Mouse (Mus musculus) limb, embryonic 10.5 days (tissue): ENCODE measurements at regions not wholly inside any gene's neighbourhood (a gene's known extent, or its start where the extent isn't known, plus 50 kb on each side); places are given as distances from the start of the nearest gene placed in this dataset.

Experiments
- DNase-seq: peaks from one replicate; pipeline ENCODE4 v3.0.0-alpha.2; 2017; ENCODE audit warnings: low spot score
- H3K27ac ChIP-seq: fragments of 300-500 bp; sonication (generic); 2 replicates; pipeline ENCODE4 v1.5.1; 2016; ENCODE audit warnings: mild to moderate bottlenecking
- H3K27me3 ChIP-seq: fragments of 300-500 bp; sonication (generic); 2 replicates; pipeline ENCODE4 v1.6.1; 2016; ENCODE audit warnings: low read depth, mild to moderate bottlenecking; ENCODE audit not compliant: poor library complexity, severe bottlenecking
- H3K36me3 ChIP-seq: fragments of 300-500 bp; sonication (generic); 2 replicates; pipeline ENCODE4 v1.6.1; 2016; ENCODE audit warnings: mild to moderate bottlenecking, moderate library complexity
- H3K4me1 ChIP-seq: fragments of 300-500 bp; sonication (generic); 2 replicates; pipeline ENCODE4 v1.6.1; 2016
- H3K4me3 ChIP-seq: fragments of 300-500 bp; sonication (generic); 2 replicates; pipeline ENCODE4 v1.5.1; 2016; ENCODE audit warnings: mild to moderate bottlenecking, moderate library complexity
- H3K9me3 ChIP-seq: fragments of 300-500 bp; sonication (generic); replicated peaks from 2 replicates; pipeline ENCODE4 v1.6.1; 2016; ENCODE audit warnings: mild to moderate bottlenecking
- WGBS: fragments of 180-500 bp; shearing (Covaris S2); methylation state at CpG from one replicate; pipeline ENCODE4 v1.1.7; 2016; 5-methylcytosine and 5-hydroxymethylcytosine counted together

DNA sequence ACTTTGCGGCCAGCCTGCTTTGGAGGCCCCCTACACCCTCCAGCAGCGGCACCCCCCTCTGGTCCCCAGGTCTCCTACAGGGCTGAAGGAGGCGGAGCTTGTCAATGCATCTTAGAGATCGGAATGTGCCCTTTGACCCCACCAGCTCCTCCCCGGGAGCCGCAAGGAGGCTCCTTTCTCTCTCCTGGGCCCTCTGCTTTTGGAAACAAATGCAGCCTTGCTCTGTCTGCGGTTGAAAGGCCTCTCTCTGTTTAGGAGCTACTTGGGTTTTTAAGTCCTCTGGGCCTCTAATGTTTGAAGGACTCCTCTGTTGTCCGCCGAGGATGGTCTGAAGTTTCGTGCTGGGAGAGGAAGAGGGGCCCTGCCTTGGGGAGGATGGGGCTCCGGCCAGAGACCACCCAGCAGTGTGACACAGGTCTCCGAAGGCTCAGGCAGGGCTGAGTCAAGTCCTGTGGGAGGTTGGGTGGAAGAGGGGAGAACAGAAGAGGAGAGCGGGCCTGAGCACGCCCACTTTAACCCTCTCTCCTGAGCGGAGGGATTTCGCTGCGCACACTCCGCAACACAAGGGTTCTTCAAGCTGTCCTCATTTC is 102.1 kb upstream of the Gm26897 start:
- DNase-seq: peak; percentile 64
- Histone ChIP-seq H3K9me3 (0 out of 2 replicates have a peak, but pooled peaks cover 1% of the 10 kb centered on the region), H3K27me3 (peaks cover 38% of the 10 kb centered on the region), H3K36me3 (peaks cover 3% of the 10 kb centered on the region; the same call in 1 of the 2 replicates), H3K27ac (peak overlapping the region; percentile 80), H3K4me3 (peak overlapping the region; percentile 20; the same call in 1 of the 2 replicates), H3K4me1 (peaks cover 24% of the 10 kb centered on the region)
- 12% methylated on average over 18 of the region's 18 CpGs for WGBS

DNA sequence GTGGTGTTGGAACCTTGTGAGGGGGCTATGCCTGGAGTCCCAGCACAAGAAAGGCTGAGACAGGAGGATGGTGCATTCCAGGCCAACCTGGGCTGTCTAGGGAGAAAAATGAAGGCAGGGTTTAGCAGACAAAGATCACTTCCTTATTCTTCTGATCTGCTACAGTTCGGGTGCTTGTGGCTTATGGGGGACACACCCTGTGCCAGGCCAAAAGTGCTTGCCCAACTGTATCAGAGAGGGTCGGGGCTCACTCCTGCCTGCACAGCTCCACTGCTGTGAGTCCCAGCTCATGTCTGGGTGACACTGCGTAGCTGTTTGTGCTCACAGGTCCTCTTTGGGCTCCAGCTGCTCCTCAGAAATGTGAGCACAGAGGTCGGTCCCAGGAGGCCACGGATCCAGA is 98.6 kb upstream of the Gm26897 start:
- Histone ChIP-seq H3K27me3 (peaks cover 50% of the 10 kb centered on the region), H3K9me3 (0 out of 2 replicates have a peak, but pooled peaks cover 1% of the 10 kb centered on the region), H3K27ac (peak overlapping the region; percentile 37), H3K4me3 (no peak overlapping the region), H3K4me1 (peaks cover 36% of the 10 kb centered on the region), H3K36me3 (peaks cover 3% of the 10 kb centered on the region; the same call in 1 of the 2 replicates)
- no peak for DNase-seq
- WGBS: 85% methylated on average over 5 of the region's 5 CpGs

DNA sequence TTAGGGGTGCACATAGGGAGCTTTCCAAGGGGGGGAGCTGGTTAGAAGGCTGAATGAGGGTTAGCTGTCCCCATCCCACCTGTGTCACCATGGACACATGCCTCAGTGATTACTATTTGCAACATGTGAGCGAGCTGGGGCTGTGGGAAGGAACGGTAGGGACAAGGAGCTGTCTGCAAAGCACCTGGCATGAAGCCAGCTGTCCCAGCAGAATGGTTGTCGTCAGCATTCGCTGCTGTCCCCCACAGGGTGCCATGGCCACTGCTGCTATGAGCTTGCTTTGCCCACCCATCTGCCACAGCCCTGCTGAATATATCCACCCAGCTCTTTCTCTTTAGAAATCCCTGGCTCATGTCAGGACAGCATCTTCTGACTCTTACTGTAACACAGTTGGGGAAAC is 96.8 kb upstream of the Gm26897 start:
- 78% methylated on average over 4 of the region's 4 CpGs for WGBS
- Histone ChIP-seq H3K27ac (no peak overlapping the region), H3K36me3 (peaks cover 3% of the 10 kb centered on the region; the same call in 1 of the 2 replicates), H3K4me1 (peaks cover 34% of the 10 kb centered on the region), H3K4me3 (no peak overlapping the region), H3K27me3 (peaks cover 61% of the 10 kb centered on the region), H3K9me3 (0 out of 2 replicates have a peak, but pooled peaks cover 1% of the 10 kb centered on the region)
- no peak for DNase-seq

DNA sequence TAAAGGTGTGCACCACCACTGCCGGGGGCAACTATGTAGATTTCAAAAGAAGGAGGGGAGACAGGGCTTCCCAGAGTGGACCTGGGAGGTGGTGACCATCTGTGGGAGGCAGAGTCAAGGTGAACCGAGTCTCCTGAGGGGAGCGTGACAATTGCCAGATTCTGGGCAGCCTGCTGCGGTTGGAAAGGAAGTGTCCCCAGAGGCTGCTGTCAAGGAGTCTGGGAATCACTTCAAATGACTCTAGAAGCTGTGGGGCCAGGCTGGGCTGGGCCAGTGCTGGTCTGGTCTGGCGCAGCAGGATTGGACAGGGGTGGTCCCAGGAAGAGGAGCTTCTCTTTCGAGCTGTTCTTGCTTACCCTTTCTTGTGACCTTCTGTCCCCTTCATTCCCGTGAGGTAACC is 95.4 kb upstream of the Gm26897 start:
- Histone ChIP-seq H3K4me3 (no peak overlapping the region), H3K36me3 (peaks cover 3% of the 10 kb centered on the region; the same call in 1 of the 2 replicates), H3K4me1 (peaks cover 30% of the 10 kb centered on the region), H3K27me3 (peaks cover 61% of the 10 kb centered on the region), H3K9me3 (0 out of 2 replicates have a peak, but pooled peaks cover 1% of the 10 kb centered on the region), H3K27ac (no peak overlapping the region)
- 58% methylated on average over 7 of the region's 7 CpGs for WGBS
- DNase-seq: no peak

DNA sequence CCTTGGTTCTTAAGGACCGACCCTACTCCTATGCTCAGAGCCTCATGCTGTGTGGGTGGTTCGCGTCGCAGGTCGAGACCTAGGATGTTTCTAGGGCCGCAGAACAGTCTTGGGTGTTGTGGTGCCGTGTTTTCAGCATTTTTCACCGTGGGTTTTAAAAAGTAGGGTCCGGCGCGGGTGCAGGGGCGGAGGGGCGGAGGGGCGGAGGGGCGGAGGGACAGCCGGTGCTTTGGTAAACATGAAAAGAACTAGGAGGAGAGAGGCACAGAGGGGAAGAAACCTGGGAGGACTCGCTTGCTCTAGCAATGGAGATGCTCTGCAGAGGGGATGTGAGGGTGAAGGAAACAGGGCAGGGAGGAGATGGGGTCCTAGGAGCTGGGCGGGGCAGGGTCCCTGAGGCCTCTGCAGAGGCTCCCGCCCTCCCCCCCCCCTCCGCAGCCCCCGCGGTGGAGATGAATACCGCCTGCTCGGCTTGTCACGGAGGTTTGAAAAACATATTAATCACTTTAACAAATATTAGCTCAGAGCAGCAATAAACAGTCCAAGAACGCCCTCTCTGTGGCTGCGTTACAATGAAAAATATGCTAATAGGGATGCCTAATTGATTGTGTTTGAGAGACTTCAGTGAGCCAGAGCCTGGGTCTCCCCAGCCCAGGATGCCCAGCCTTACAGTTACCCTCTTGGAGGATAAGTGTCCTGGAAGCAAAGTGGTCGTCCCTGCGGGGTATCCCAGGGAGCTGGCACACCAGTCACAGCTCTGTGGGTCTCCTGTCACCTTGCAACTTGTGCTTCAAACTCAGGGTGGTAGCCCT is 94.0 kb upstream of the Gm26897 start:
- Histone ChIP-seq H3K27ac (peak overlapping the region; percentile 46; the same call in 1 of the 2 replicates), H3K4me1 (peaks cover 32% of the 10 kb centered on the region), H3K36me3 (no peaks in the 10 kb centered on the region), H3K27me3 (peaks cover 61% of the 10 kb centered on the region), H3K9me3 (no peaks in the 10 kb centered on the region), H3K4me3 (peak overlapping the region; percentile 40)
- no peak for DNase-seq
- 5% methylated on average over 29 of the region's 29 CpGs for WGBS

DNA sequence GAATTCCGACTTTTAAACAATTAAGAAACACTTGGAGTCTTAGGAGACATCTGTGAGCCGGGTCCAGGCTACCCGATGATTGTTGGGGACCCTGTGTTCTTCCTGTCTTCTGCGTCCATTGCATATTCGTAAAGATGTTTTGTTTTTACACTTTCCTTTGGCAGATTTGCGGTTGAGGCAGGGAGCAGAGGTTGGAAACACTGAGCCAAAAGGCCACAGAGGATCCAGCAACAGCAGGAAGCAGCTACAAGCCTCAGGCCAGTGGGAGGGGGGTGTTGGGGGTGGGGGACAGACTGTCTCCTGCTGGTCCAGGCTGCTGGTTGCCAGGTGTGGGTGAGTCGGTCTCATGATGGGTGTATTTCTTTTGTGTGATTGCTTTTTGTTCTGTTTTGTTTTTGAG is 92.7 kb upstream of the Gm26897 start:
- no peak for DNase-seq
- Histone ChIP-seq H3K27me3 (peaks cover 52% of the 10 kb centered on the region), H3K4me3 (no peak overlapping the region), H3K36me3 (no peaks in the 10 kb centered on the region), H3K4me1 (peaks cover 35% of the 10 kb centered on the region), H3K9me3 (no peaks in the 10 kb centered on the region), H3K27ac (no peak overlapping the region)
- 63% methylated on average over 7 of the region's 7 CpGs for WGBS

DNA sequence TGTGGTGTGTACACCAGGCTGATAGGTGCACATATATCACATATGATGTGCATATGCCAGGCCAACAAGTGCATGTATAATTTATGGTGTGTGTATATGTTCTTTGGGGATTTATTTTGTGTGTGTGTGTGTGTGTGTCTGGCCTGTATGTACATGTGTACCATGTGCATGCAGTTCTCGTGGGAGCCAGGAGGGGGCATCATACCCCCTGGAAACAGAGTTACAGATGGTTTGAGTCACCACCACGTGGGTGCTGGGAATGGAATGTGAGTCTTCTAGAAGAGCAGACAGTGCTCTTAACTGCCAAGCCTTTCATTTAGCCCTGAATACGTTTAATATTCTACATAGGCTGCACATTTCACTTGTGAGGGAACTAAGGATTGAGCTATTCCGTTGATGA is 92.0 kb upstream of the Gm26897 start:
- DNase-seq: no peak
- H3K4me1 ChIP-seq: peaks cover 34% of the 10 kb centered on the region
- H3K27me3 ChIP-seq: peaks cover 45% of the 10 kb centered on the region
- no peaks in the 10 kb centered on the region for H3K9me3 ChIP-seq
- H3K36me3 ChIP-seq: no peaks in the 10 kb centered on the region
- no peak overlapping the region for H3K4me3 ChIP-seq
- no peak overlapping the region for H3K27ac ChIP-seq
- 89% methylated on average over 4 of the region's 4 CpGs for WGBS

DNA sequence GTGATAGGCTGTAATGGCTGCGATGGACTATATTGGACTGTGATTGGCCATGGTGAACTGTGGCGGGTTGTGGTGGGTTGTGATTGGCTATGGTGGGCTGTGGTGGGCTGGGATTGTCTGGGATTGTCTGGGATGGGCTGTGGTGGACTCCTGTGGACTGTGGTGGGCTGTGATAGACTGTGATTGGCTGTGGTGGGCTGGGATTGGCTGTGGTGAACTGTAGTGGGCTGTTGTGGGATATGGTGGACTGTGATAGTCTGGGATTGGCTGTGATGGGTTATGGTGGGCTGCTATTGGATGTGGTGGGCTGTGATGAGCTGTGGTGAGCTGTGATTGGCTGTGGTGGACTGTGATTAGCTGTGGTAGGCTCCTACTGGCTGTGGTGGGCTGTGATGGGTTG is 89.6 kb upstream of the Gm26897 start:
- H3K9me3 ChIP-seq: no peaks in the 10 kb centered on the region
- H3K27me3 ChIP-seq: peaks cover 21% of the 10 kb centered on the region
- H3K4me1 ChIP-seq: peaks cover 43% of the 10 kb centered on the region
- 71% methylated on average over 2 of the region's 2 CpGs for WGBS
- H3K4me3 ChIP-seq: no peak overlapping the region
- no peaks in the 10 kb centered on the region for H3K36me3 ChIP-seq
- peak overlapping the region; percentile 51; the same call in 1 of the 2 replicates for H3K27ac ChIP-seq
- no peak for DNase-seq

DNA sequence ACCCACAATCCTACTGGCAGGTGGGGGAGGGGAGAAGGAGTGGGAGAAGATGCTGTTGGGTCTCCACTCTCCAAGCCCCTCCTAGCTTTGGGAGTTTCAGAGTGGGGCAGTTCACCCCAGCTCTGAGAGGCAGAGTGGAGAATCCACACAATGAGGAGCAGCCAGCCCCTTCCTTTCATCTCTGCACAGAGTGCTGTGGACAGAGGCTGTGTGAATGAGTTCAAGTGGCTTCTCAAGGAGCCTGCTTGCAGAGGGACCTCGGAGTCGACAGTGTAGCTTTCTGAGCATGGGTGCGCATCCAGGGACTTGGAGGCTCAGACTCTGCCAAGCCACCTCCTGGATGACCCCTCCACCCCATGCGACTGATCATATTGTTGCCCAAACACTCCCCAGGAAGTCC is 88.9 kb upstream of the Gm26897 start:
- DNase-seq: no peak
- Histone ChIP-seq H3K27me3 (peaks cover 14% of the 10 kb centered on the region), H3K4me1 (peaks cover 43% of the 10 kb centered on the region), H3K4me3 (no peak overlapping the region), H3K9me3 (no peaks in the 10 kb centered on the region), H3K27ac (no peak overlapping the region), H3K36me3 (no peaks in the 10 kb centered on the region)
- WGBS: 84% methylated on average over 4 of the region's 4 CpGs

DNA sequence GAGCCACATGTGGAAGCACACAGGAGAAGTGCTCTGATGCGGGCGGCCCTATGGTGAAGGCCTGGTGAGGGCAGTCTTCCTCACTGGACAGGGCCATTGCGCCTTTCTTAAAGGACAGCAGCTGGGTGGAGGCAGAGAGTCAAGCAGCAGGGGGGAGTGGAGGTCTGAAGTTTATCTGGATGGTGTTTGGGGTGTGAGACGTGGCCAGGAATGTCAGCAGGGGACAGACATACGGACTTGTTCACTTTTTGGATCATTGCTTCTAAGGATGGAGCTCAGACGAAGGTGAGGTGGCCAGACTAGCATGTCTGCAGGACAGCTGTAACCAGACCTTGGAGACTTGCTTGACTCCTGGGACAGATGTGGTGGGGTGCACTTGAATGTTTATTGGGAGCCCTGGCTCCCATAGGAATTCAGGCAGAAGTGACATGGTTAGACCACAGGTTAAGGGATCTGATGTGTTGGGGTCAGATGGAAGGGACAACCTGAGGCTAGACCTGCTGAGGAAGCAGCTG is 86.0 kb upstream of the Gm26897 start:
- Histone ChIP-seq H3K27me3 (peaks cover 24% of the 10 kb centered on the region), H3K4me1 (peaks cover 40% of the 10 kb centered on the region), H3K4me3 (no peak overlapping the region), H3K9me3 (no peaks in the 10 kb centered on the region), H3K27ac (peak overlapping the region; percentile 19; the same call in 1 of the 2 replicates), H3K36me3 (no peaks in the 10 kb centered on the region)
- WGBS: 91% methylated on average over 6 of the region's 6 CpGs
- no peak for DNase-seq

DNA sequence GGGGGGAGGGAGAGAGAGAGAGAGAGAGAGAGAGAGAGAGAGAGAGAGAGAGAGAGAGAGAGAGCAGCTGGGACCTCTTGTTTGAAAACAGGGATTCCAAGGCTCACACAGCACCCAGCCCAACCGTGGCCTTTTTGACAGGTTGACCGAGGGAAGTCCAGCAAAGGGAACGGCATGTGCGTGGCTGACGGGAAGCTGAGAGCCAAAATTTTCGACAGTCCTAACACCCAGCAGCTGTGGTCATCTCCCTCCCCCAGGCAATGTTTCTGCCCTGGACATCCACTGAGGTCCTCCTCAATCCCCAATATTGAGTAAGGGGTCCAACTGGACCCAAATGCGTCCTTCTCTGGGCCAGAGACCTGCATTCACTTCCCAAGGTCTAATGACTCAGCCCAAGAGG is 85.2 kb upstream of the Gm26897 start:
- H3K27ac ChIP-seq: peak overlapping the region; percentile 19; the same call in 1 of the 2 replicates
- no peak overlapping the region for H3K4me3 ChIP-seq
- peaks cover 41% of the 10 kb centered on the region for H3K4me1 ChIP-seq
- no peaks in the 10 kb centered on the region for H3K9me3 ChIP-seq
- DNase-seq: no peak
- no peaks in the 10 kb centered on the region for H3K36me3 ChIP-seq
- H3K27me3 ChIP-seq: peaks cover 31% of the 10 kb centered on the region
- 76% methylated on average over 7 of the region's 7 CpGs for WGBS

DNA sequence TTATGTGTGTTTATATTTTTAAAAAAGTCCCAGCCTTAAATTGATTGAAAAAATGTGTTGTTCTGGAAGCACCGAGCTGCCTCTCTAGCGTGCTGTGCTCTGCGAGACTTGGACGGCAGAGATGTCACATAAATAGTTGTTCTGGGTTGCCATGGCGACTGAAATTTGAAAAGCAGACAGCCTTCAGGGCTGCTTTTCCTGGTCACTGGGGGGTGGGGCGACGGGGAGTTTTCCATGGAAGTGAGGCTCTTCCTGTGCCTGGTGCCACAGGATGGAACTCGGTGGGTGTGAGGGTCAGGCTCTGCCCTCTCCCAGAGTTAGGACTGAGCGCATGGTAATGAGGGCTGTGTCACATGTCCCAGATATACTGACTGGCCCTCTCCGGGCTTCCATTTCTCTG is 84.7 kb upstream of the Gm26897 start:
- Histone ChIP-seq H3K27ac (0 out of 2 replicates have a peak overlapping the region, but pooled peaks have one; percentile 59), H3K4me1 (peaks cover 41% of the 10 kb centered on the region), H3K4me3 (no peak overlapping the region), H3K9me3 (no peaks in the 10 kb centered on the region), H3K27me3 (peaks cover 31% of the 10 kb centered on the region), H3K36me3 (no peaks in the 10 kb centered on the region)
- peak; percentile 69 for DNase-seq
- 53% methylated on average over 10 of the region's 10 CpGs for WGBS

DNA sequence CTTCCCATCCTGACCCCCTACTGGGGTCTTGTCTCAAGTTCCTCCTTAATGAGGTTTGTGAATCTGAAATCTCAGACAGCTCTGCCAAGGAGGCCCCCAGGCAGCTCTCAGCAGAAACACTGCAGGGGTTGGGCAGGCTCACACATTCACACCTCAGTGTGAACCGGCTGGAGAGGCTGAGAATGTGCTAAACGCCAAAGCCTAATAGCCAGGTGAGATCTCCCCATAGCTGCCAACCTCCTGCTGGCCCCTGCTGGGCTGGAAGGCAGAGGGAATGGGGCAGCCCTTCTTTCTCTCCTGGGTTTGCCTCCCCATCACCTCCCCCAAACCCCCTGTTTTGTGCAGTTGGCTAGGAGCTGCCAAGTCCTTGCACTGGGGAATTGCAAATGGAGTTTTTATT is 81.3 kb upstream of the Gm26897 start:
- no peak overlapping the region for H3K27ac ChIP-seq
- DNase-seq: no peak
- H3K4me1 ChIP-seq: peaks cover 35% of the 10 kb centered on the region
- H3K27me3 ChIP-seq: peaks cover 31% of the 10 kb centered on the region
- H3K4me3 ChIP-seq: no peak overlapping the region
- H3K36me3 ChIP-seq: no peaks in the 10 kb centered on the region
- WGBS: 2% methylated on average over 2 of the region's 2 CpGs
- no peaks in the 10 kb centered on the region for H3K9me3 ChIP-seq
